ENCODE assay signal across 27 mouse cellular contexts in genomic region chr13:92698781-92699180, GRCm38 (mm10).
DNase-seq lines count a peak whose midpoint lies in the region; ATAC-seq and TF ChIP-seq lines count a peak whose summit lies in the region.
"Had no signal": no experiment of that assay in that cellular context is flagged by ENCODE, and none has a peak within 500 bp of the region (broad histone marks: within the 10 kb centered on the region; RNA-seq: fewer than 3 reads in every experiment).

No protein-coding gene starts in this region.

- no peak overlapping the region for H3K9ac ChIP-seq in forebrain, embryonic 11.5 days (ENCODE audit: low read length)
- H3K9ac ChIP-seq in forebrain, embryonic 14.5 days (ENCODE audit: low read length), result no peak overlapping the region
- no peak overlapping the region for H3K9ac ChIP-seq in intestine, embryonic 14.5 days (ENCODE audit: low read length)
- H3K9ac ChIP-seq in intestine, postnatal 0 days (ENCODE audit: low read depth, low read length), result no peak overlapping the region
- no peak overlapping the region for H3K9ac ChIP-seq in midbrain, embryonic 11.5 days (ENCODE audit: low read length)
- H3K9ac ChIP-seq in midbrain, embryonic 16.5 days (ENCODE audit: low read depth, low read length), result no peak overlapping the region
- H3K9ac ChIP-seq: embryonic facial prominence, embryonic 15.5 days; heart, embryonic 13.5 days; hindbrain, embryonic 15.5 days; intestine, embryonic 15.5 days; limb, embryonic 12.5 days had no signal

- H3K27ac ChIP-seq in forebrain, embryonic 11.5 days (ENCODE audit: low read depth, low read length), result no peak overlapping the region
- no peak overlapping the region; the same call in 1 of the 2 replicates for H3K27ac ChIP-seq in forebrain, embryonic 14.5 days (ENCODE audit: low read depth, low read length)
- no peak overlapping the region for H3K27ac ChIP-seq in intestine, embryonic 14.5 days (ENCODE audit: low read depth)
- H3K27ac ChIP-seq in intestine, postnatal 0 days (ENCODE audit: low read depth, low read length), result no peak overlapping the region
- H3K27ac ChIP-seq in midbrain, embryonic 11.5 days (ENCODE audit: low read depth, low read length), result no peak overlapping the region
- H3K27ac ChIP-seq in midbrain, embryonic 16.5 days (ENCODE audit: low read length), result no peak overlapping the region
- H3K27ac ChIP-seq: embryonic facial prominence, embryonic 10.5 days; embryonic facial prominence, embryonic 15.5 days; heart, embryonic 13.5 days; hindbrain, embryonic 15.5 days; intestine, embryonic 15.5 days; kidney, postnatal 0 days; limb, embryonic 12.5 days had no signal

- no peak overlapping the region for H3K4me2 ChIP-seq in forebrain, embryonic 11.5 days (ENCODE audit: low read depth, low read length, severe bottlenecking)
- no peak overlapping the region for H3K4me2 ChIP-seq in forebrain, embryonic 14.5 days (ENCODE audit: low read length)
- H3K4me2 ChIP-seq in intestine, embryonic 14.5 days (ENCODE audit: low read length), result no peak overlapping the region
- no peak overlapping the region for H3K4me2 ChIP-seq in intestine, postnatal 0 days (replicated peaks; ENCODE audit: low read depth)
- no peak overlapping the region for H3K4me2 ChIP-seq in midbrain, embryonic 11.5 days
- H3K4me2 ChIP-seq in midbrain, embryonic 16.5 days (ENCODE audit: low read length), result no peak overlapping the region
- H3K4me2 ChIP-seq: embryonic facial prominence, embryonic 15.5 days; heart, embryonic 13.5 days; hindbrain, embryonic 15.5 days; intestine, embryonic 15.5 days; limb, embryonic 12.5 days had no signal

- no peaks in the 10 kb centered on the region for H3K9me3 ChIP-seq in forebrain, embryonic 11.5 days (ENCODE audit: control insufficient read depth, low read length)
- no peaks in the 10 kb centered on the region for H3K9me3 ChIP-seq in forebrain, embryonic 14.5 days (replicated peaks; ENCODE audit: control insufficient read depth, low read length)
- H3K9me3 ChIP-seq in intestine, embryonic 14.5 days (ENCODE audit: control insufficient read depth, low read length), result no peaks in the 10 kb centered on the region
- no peaks in the 10 kb centered on the region for H3K9me3 ChIP-seq in intestine, postnatal 0 days (ENCODE audit: control insufficient read depth)
- no peaks in the 10 kb centered on the region for H3K9me3 ChIP-seq in midbrain, embryonic 11.5 days (ENCODE audit: control insufficient read depth, low read length)
- no peaks in the 10 kb centered on the region for H3K9me3 ChIP-seq in midbrain, embryonic 16.5 days (replicated peaks; ENCODE audit: control insufficient read depth, low read length, poor library complexity, severe bottlenecking)
- H3K9me3 ChIP-seq: embryonic facial prominence, embryonic 10.5 days; embryonic facial prominence, embryonic 15.5 days; heart, embryonic 13.5 days; hindbrain, embryonic 15.5 days; intestine, embryonic 15.5 days; limb, embryonic 12.5 days had no signal

- 46% methylated on average over 9 of the region's 9 CpGs for WGBS in forebrain, embryonic 11.5 days
- 18% methylated on average over 9 of the region's 9 CpGs for WGBS in forebrain, embryonic 14.5 days
- 83% methylated on average over 9 of the region's 9 CpGs for WGBS in intestine, embryonic 14.5 days
- WGBS in intestine, postnatal 0 days, result 81% methylated on average over 9 of the region's 9 CpGs
- 58% methylated on average over 9 of the region's 9 CpGs for WGBS in midbrain, embryonic 11.5 days
- 46% methylated on average over 9 of the region's 9 CpGs for WGBS in midbrain, embryonic 16.5 days

- peaks cover 10% of the 10 kb centered on the region; the same call in 1 of the 2 replicates for H3K4me1 ChIP-seq in forebrain, embryonic 11.5 days (replicated peaks; ENCODE audit: control insufficient read depth, insufficient read depth, low read length)
- H3K4me1 ChIP-seq in forebrain, embryonic 14.5 days (ENCODE audit: control insufficient read depth, insufficient read depth, low read length), result peaks cover 7% of the 10 kb centered on the region; the same call in 1 of the 2 replicates
- peaks cover 18% of the 10 kb centered on the region for H3K4me1 ChIP-seq in intestine, embryonic 14.5 days (replicated peaks; ENCODE audit: control insufficient read depth, insufficient read depth, low read length)
- H3K4me1 ChIP-seq in intestine, postnatal 0 days (replicated peaks; ENCODE audit: control insufficient read depth, insufficient read depth, low read length), result no peaks in the 10 kb centered on the region
- H3K4me1 ChIP-seq in midbrain, embryonic 11.5 days (ENCODE audit: control insufficient read depth, insufficient read depth, low read length), result peaks cover 12% of the 10 kb centered on the region
- H3K4me1 ChIP-seq in midbrain, embryonic 16.5 days (ENCODE audit: control insufficient read depth, insufficient read depth, low read length), result 0 out of 2 replicates have a peak, but pooled peaks cover 4% of the 10 kb centered on the region
- H3K4me1 ChIP-seq: embryonic facial prominence, embryonic 15.5 days had no signal

- DNase-seq in forebrain, embryonic 11.5 days (ENCODE audit: low spot score), result no peak
- DNase-seq in forebrain, embryonic 14.5 days (ENCODE audit: low spot score), result no peak
- peak; percentile 41 for DNase-seq in intestine, embryonic 14.5 days (ENCODE audit: low spot score)
- peak; percentile 81 for DNase-seq in midbrain, embryonic 11.5 days (ENCODE audit: low spot score, missing footprints)
- peak; percentile 37 for DNase-seq in brain, adult 2 months (ENCODE audit: low read depth, low spot score)
- DNase-seq in ovary, postnatal 36 days (ENCODE audit: low spot score), result no peak
- DNase-seq: adrenal gland, adult 2 months; adrenal gland, postnatal 36 days; cerebellum, adult 2 months; cerebellum, postnatal 25 days; gastrocnemius, postnatal 25 days; heart, adult 18-20 months; heart, postnatal 10 days; kidney, postnatal 4 days; lung, postnatal 36 days; midbrain, embryonic 14.5 days; thymus, postnatal 14 days had no signal

- H3K36me3 ChIP-seq in forebrain, embryonic 11.5 days (ENCODE audit: control insufficient read depth, insufficient read depth, low read length), result no peaks in the 10 kb centered on the region
- no peaks in the 10 kb centered on the region for H3K36me3 ChIP-seq in forebrain, embryonic 14.5 days (ENCODE audit: control insufficient read depth, insufficient read depth, low read length)
- H3K36me3 ChIP-seq in intestine, embryonic 14.5 days (ENCODE audit: control insufficient read depth, insufficient read depth, low read length), result peaks cover 7% of the 10 kb centered on the region; the same call in 1 of the 2 replicates
- peaks cover 16% of the 10 kb centered on the region; the same call in 1 of the 2 replicates for H3K36me3 ChIP-seq in intestine, postnatal 0 days (ENCODE audit: control insufficient read depth, insufficient read depth)
- no peaks in the 10 kb centered on the region for H3K36me3 ChIP-seq in midbrain, embryonic 11.5 days (ENCODE audit: control insufficient read depth, insufficient read depth, low read length)
- H3K36me3 ChIP-seq in midbrain, embryonic 16.5 days (ENCODE audit: control insufficient read depth, insufficient read depth, low read length), result no peaks in the 10 kb centered on the region
- H3K36me3 ChIP-seq: hindbrain, embryonic 15.5 days; intestine, embryonic 15.5 days; limb, embryonic 12.5 days had no signal

- H3K4me3 ChIP-seq in forebrain, embryonic 11.5 days (ENCODE audit: low read depth, low read length), result no peak overlapping the region
- H3K4me3 ChIP-seq in forebrain, embryonic 14.5 days (ENCODE audit: low read depth, low read length), result no peak overlapping the region
- H3K4me3 ChIP-seq in intestine, embryonic 14.5 days (ENCODE audit: low read depth, low read length), result no peak overlapping the region
- no peak overlapping the region for H3K4me3 ChIP-seq in intestine, postnatal 0 days (ENCODE audit: low read depth, low read length)
- no peak overlapping the region for H3K4me3 ChIP-seq in midbrain, embryonic 11.5 days (ENCODE audit: low read depth, low read length)
- no peak overlapping the region for H3K4me3 ChIP-seq in midbrain, embryonic 16.5 days (ENCODE audit: low read depth, low read length)
- H3K4me3 ChIP-seq: embryonic facial prominence, embryonic 10.5 days; embryonic facial prominence, embryonic 15.5 days; heart, embryonic 13.5 days; hindbrain, embryonic 15.5 days; intestine, embryonic 15.5 days; limb, embryonic 12.5 days had no signal

- no peaks in the 10 kb centered on the region for H3K27me3 ChIP-seq in forebrain, embryonic 11.5 days (ENCODE audit: control insufficient read depth, insufficient read depth, low read length)
- H3K27me3 ChIP-seq in forebrain, embryonic 14.5 days (replicated peaks; ENCODE audit: control insufficient read depth, insufficient read depth, low read length), result no peaks in the 10 kb centered on the region
- H3K27me3 ChIP-seq in intestine, embryonic 14.5 days (replicated peaks; ENCODE audit: control insufficient read depth, insufficient read depth, low read length), result no peaks in the 10 kb centered on the region
- no peaks in the 10 kb centered on the region for H3K27me3 ChIP-seq in intestine, postnatal 0 days (replicated peaks; ENCODE audit: control insufficient read depth, insufficient read depth, low read length)
- H3K27me3 ChIP-seq in midbrain, embryonic 11.5 days (ENCODE audit: control insufficient read depth, insufficient read depth, low read length), result no peaks in the 10 kb centered on the region
- H3K27me3 ChIP-seq in midbrain, embryonic 16.5 days (ENCODE audit: control insufficient read depth, insufficient read depth, low read depth, low read length), result no peaks in the 10 kb centered on the region
- H3K27me3 ChIP-seq: embryonic facial prominence, embryonic 15.5 days; heart, embryonic 13.5 days; hindbrain, embryonic 15.5 days; intestine, embryonic 15.5 days; limb, embryonic 12.5 days had no signal

- peak; percentile 34; the same call in 1 of the 2 replicates for ATAC-seq in forebrain, embryonic 11.5 days (replicated peaks; ENCODE audit: low FRiP score)
- ATAC-seq in forebrain, embryonic 14.5 days, result no peak
- ATAC-seq in intestine, embryonic 14.5 days (replicated peaks; ENCODE audit: low FRiP score, low TSS enrichment, low read depth), result no peak
- ATAC-seq in intestine, postnatal 0 days, result no peak
- no peak for ATAC-seq in midbrain, embryonic 11.5 days (ENCODE audit: low FRiP score)
- no peak for ATAC-seq in midbrain, embryonic 16.5 days
- ATAC-seq: activated CD4-positive, CD25-positive, alpha-beta regulatory T cell, adult 4 months; intestine, embryonic 15.5 days had no signal

- no peak for TF ChIP-seq CTCF in intestine, postnatal 0 days (IDR thresholded peaks at IDR 0.05; ENCODE audit: low read depth)

Comparison
In these comparisons a context has a peak if more than half of its experiments do, and no peak if none do; other contexts are left out.
1. DNase-seq: peak in intestine, embryonic 14.5 days (single experiment), midbrain, embryonic 11.5 days (single experiment) and brain, adult 2 months (single experiment); none in forebrain, embryonic 11.5 days (single experiment), forebrain, embryonic 14.5 days (single experiment) and ovary, postnatal 36 days (single experiment).